Mouse (Mus musculus) forelimb bud, embryonic 11.5 days (tissue): ENCODE measurements around the gene Gng13.
"Not testable (repeated sequence)": the region's sequence is repeated elsewhere in the genome, so short reads cannot be mapped to it uniquely, and the experiment has no call there.

Experiments
- DNase-seq: peaks from one replicate; pipeline ENCODE4 v3.0.0-alpha.2; 2012; ENCODE audit warnings: low read depth, low spot score

Gene Gng13

DNA sequence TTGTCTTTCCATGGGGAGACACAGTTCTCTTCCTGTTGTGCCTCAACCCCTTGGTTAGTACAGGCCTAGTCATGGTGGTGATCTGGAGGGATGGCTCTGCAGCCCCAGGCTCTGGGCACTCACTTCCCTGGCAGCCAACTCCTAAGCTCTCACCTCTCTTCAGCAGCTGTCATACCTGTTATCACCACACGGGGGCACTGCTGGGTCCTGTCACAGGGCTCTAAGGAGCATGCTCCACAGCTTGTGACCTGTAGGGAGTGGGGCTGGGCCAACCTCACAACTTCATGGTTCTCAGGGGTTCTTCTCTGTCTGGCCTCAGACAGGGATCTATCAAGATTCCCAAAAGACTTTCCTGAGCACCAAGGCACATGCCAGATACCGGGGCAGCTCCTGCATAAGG lies 15.1 kb downstream of the Gng13 start:
- DNase-seq: peak; percentile 88

DNA sequence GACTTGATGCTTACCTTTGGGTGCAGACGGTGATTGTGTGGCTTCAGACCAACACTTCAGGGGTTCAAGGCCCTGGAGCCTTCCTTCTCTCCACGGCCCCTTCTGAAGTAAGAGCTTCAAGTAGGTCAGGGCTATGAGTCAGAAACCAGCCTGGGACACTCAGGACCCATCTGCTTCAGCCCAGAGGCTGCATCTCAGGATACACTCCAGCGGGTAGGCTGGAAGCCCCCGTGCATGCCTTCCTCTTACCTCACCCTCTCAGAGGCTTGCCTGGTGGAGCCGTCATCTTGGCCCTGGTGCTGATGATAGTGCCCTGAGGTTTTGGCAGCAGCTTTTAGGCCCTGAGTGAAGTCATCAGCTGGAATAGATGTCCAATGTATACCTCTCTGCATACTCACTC lies 18.3 kb downstream of the Gng13 start:
- DNase-seq: no peak

DNA sequence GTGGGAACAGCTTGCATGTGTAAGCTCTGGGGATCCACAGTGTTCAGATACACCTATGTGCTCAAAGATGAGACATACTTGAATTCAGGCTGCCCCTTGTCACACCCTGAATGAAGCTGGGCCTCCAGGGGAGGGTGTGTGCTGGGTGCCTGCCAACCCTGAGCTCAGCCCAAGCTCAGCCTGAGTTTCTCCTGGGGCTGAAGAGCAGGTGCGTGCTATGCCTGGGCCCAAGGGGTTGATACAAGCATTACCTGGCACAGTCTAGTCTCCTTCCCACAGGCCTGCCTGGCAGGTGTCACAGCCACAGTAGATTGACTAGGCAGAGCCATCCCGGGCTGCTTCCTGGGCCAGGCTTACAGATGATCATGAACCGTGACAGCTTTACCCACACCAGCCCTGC lies 18.8 kb downstream of the Gng13 start, which contains the start of gene Mslnl:
TSS of gene Mslnl (plus strand) at position 298 of the 400 bp plus-strand sequence.
- DNase-seq: no peak

DNA sequence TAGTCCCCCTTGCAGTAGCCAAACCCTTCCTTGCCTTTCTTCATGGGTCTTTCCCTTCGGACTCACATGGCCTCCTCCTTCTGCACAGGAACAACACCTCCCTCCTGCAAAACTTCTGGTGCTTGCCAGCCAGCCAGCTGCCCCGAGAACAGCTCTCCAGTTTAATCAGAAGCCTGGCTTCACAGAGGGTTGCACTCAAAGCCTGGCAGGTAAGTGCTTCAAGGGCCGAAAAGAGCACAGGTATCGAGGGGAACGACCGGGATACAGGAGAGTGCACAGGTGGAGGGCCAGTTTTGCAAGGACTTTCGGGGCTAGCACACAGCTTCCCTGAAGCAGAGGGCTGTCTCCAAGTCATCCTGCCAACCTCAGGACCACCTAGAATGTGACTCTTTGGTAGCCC lies 21.9 kb downstream of the Gng13 start:
- DNase-seq: no peak

DNA sequence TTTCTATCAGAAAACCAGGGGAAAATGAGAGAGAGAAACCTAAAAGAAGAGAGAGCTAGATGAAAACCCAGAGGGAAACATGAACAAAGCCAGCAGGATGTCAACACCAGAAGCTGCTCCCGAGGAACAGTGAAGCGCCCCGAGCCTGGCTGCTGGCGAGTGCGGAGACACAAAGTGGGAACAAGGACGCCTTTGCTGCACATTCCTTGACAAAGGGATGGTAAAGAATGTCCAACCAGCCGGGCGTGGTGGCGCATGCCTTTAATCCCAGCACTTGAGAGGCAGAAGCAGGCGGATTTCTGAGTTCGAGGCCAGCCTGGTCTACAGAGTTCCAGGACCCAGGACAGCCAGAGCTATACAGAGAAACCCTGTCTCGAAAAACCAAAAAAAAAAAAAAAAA lies 24.5 kb downstream of the Gng13 start:
- not testable (repeated sequence) for DNase-seq

DNA sequence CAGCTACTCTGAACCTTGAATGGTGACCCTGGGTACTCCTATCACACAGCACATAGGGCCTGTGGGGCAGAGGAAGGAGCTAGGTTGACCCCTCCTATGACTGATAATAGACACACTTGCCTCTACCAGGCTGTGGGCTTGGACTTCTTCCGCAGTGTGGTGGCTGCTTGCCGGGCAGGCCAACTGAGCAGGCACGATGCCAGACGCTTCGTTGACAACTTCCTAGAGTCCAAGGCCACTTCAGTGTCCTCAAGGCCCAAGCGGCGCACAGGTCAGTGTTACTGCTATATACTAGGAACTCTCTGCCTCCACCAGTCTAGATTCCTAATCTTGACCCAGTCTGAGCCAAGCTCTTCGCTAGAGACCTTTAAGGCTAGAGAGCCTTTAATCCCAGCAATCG lies 26.9 kb downstream of the Gng13 start:
- DNase-seq: no peak

DNA sequence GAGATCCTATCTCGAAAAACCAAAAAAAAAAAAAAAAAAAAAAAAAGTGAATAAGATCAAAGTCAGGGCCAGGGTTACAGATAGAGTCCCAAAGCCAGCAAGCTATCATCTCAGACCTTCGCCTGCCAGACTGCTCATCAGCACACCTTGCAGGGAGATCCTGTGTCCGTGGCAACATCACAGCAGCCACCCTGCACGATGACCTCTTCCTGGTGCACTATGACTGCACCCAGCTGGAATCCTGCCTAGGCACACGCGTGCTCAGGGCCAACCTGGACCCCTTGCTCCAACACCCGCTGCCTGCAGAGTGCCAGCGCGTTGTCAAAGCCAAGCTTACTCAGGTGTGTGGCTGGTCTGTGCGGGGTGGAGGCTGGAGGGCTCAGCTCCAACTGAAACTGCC lies 27.3 kb downstream of the Gng13 start:
- no peak for DNase-seq

DNA sequence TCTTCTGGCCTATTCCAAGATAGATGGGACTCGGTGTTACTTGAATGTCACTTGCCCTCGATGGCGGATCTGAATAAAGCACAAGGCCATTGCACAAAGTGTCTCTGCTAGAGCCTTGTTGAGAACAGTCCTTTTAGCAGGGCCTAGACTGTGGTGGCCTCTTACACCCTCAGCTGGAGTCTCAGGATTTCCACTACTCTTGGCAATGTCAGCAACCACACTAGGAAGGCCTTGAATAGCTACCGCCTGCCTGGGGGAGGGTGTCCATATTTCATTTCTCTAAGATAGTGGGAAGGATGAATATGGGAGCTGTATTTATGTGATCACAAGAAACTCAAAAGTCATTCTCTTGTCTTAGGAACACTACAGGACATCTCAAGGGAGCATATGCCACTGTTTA lies 31.3 kb downstream of the Gng13 start:
- DNase-seq: no peak

DNA sequence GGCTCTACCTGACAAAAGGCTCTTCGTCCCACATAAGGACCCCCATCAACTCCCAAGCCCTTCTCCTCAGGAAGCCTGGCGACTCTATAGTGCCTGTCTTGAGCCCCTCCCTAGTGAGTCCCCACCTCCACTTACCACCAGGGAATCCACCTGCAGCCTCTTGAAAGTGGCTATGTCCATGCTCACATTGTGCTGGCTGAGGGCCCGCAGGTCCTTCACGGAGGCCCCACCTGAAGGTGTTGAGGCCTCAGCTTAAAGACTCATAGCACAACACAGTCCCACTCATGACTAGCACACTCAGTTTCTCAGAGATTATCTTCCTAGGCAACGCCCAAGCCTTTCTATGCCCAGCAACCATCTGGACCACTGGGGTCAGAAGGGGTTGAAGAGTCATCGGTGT lies 32.3 kb downstream of the Gng13 start:
- DNase-seq: no peak

DNA sequence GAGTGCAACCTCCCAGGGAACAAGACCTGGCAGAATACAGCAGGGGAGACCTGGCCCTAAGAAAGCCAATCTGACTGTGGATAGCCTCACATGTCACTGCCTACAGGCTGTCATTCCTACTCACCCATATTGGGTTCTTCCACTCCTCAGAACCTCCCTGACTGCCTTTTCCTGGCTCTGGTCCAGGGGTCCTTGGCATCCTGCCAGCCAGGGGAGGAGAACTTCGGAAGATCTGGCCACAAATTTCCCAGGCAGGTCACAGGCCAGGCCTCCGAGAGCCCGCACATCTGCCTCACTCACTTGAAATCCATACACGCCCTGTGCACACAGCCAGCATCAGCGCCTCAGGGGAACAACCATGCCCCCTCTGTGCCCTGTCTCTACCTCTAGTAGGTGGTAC lies 34.5 kb downstream of the Gng13 start:
- no peak for DNase-seq

DNA sequence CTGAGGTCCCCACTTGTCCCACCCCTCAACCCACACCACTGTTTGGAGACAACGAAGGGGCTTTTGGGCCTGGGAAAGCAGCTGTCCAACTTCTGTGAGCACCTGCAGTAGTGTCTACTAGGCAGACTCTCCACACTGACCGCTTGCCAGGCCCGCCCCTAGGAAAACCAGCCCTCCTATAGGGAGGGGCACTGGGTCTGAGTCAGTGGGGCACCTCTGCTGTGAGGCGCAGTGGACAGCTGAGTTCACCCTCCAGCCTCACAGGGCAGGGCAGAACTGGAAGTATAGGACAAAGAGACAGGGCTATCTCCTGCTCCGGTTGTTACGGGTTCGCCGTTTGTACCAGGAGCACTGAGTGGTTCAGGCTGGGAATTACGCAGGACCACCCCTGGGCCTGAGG lies 37.3 kb downstream of the Gng13 start, which contains the start of gene Msln:
TSS of gene Msln (minus strand) at position 138 of the 400 bp plus-strand sequence.
- DNase-seq: no peak

DNA sequence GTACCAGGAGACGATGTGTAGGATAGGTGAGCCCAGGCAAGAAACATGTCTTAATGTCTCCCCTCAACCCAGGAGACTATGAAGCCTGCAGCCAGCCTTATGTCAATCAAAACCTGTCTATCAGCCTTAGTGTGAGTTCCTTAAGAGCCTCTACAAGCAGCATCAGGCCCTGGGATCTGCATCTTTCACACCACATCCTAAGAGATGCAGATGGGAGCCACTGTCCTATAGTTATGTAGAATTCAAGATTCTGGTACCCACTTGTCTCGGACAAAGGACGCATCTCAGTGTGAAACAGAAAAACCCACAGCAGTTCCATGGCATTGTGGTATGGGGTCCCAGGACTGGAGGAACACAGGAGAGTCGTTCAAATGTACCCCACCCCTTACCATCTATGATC lies 38.1 kb downstream of the Gng13 start:
- no peak for DNase-seq

DNA sequence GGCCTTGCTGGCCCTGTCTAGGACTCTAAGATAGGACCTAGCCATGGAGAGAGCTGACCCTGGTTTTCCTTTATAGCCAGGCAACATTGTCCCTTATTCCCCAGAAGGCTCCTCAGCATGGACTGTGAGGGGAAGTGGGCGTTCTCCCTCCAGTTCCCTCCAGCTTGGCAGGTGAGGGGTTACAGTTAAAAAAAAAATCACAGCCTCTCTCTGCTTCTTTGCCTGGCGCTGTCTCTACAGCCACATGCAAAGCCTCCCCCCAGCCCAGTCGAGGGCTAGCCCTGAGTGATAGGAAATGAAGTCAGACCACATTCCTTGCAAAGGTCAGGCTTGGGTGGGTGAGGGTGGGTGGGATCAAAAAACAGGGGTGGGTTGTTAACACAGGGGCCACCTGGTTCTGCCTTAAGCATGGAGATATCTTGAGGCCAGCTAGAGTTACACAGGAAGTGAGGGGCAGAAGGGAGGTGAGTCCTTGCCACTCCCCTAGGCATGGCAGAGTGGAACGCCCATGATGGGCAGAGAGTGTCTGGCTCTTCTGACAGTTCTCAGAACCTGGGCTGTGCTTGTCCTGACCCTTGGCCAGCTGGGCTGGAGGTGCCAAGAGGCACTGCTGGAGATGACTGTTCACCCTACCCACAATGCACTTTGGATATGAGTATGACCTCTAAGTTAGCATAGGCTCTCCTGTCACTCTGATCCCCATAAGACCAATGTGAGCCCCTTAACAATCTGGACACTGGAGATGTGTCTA lies 38.8 kb downstream of the Gng13 start:
- peak; percentile 14 for DNase-seq

DNA sequence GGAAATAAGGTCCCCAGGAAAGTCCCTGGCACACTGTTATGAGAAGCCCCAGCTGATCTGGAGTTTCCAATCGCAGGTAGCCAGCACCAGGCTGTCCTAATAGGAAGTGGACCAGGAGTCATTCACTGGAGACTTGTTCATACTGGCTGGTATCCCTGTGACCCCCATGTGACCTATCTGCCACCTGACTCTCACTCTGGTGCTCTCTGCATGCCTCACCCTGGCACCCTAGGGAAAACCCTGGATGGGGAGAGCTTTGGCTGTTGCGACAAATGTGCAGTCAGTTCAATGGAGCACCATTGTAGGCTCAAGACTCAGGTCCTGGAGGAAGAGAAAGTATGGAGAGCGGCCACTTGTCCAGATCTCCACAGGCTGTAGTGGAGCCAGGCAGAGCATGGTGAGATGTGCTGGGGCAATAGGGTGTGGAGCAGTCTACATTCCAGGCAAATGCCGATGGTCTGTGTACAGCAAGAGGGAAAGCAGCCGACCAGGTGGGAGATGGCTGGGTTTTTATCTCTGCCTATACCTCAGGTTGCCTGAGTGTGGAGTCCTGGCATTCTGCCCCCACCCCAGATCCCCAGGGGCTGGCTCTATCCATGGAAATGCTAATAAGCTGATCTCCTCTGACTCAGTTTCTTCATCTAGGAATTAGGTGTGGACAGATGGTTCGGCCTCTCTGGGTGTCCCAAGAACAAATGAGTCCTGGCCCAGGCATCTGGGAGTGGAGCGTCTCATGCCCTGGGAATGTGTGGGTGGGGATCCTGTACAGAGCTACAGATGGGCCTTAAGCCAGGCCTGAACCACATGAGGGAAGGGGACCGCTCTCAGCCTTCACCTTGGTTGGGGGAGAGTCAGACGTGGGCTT lies 39.6 kb downstream of the Gng13 start:
- DNase-seq: no peak

DNA sequence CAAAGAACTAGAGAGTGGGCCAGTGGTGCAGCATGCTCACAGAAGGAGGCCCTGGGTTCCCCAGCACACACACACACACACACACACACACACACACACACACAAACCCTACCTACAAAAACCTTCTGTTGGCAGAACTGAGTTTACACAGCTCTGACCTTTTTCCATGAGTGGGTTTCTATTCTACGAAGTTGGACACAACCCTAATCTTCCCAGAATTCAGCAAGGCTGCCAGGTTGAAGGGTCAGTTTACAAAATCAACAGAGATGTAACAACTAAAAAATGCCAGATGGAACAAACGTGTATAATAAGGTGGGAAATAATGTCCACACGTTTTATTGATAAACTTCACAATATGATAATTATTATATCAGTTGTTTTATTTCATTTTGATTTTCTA lies 40.7 kb downstream of the Gng13 start:
- no peak for DNase-seq

DNA sequence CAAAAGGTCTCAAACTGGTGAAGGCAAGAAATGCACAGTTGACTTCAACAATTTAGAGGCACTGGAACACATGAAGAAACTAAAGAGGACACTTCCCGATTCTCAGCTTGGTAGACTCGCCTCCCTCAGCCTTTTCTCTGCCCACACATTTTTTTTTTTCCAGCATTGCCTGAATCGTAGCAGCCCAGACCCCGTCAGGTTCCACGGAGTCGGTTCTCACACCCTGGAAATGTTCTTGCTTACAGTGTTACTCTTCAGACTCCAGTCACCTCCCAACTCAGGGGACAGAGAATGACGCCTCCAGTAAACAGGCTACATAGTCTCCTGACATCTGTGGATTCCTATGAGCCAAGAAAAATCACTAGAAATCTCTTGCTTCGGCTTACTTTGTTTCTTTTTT lies 43.2 kb downstream of the Gng13 start:
- DNase-seq: no peak

DNA sequence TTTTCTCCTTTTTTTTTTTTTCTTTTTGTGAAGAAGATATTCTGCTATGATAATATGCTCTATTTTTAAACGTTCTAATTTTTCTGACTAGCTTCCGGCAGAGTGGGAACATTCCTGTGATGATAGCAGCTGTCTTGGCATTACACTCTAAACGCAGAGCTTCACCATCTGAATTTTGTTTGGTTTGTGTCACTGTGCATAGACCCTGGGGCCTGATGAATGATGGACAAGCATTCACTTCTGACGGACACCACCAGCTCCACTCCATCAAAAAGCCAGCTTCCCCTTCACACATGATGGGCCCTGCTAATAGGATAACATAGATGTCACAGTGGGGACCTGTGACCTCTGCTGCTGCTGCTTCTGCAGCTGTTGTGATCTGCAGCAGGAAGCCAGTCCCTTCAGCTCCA lies 44.6 kb downstream of the Gng13 start:
- DNase-seq: no peak

DNA sequence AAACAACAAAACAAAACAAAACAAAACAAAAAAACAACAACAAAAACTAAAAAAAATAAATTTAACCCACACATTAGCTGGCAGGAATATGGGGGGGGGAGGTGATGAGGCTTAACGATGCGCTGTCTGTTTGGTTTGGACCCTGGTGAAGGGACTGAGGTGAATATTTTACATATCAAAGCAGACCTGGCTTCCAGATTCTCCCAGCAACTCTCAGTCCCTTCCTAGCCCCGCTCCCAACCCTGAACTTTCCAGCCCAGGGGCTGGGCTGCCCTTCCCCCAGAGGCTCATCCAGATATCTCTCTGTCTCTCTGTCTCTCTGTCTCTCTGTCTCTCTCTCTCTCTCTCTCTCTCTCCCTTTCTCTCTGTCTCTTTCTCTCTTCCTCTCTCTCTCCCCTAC lies 45.6 kb downstream of the Gng13 start:
- DNase-seq: no peak

DNA sequence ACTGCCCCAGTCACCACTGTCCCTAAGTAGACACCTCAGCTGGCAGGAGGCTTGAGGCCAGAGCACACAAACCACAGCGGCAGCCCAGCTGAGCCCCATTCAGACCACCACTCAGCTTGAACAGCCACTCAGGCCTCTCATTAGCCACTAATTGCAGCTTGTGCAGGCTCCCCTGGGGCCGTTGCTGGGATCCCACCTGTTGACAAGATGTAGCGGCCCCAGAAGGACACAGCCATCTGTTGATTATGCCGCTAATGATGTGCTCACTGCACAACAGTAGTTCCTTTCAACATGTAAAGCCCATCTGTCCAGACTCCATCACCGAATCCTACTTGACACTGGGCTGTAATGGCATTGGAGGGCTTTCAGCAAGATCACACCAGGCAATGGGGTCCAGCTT lies 48.9 kb downstream of the Gng13 start:
- DNase-seq: peak; percentile 62
